Mouse (Mus musculus) retina, postnatal 1 day (tissue): Measurements from ENCODE around the gene Rptor.

Source experiments
- DNase-seq: peaks from one replicate; pipeline ENCODE4 v3.0.0-alpha.2; 2012

The Rptor gene

DNA sequence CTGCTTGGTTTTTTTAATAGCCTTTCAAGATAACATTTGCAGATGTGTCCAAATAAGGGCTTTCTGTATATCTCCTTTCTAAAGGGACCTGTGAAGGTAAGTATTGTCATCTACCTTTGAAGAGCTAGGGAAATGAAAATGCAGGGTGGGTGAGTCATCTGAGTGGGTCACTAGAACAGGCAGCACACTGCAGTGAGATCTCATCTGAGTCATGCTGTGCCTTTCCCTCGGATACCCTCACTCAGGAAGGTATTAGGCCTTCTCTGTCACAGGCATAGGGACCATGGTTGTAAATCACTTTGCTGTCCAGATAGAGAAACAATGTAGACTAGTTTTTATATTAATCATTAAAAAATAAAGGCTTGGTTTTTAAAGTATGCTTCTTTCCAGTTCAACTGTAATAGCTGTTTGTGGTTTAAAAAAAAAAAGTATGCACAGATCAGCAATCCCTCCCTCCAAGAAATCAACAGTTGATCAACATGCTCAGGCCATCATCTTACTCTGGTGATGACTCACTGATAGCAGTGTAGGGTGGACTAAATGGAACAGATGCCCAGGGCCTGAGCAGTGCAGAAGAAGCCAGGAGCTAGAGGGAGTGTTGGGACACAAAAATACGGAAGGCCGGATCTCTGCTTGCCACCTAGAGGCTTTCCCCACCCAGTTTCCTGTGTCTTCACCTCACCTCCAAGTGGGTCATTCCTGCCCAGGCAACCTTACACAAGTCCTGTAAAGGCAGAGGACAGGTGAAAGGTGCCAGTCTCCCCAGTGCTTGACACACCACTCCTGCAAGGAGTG, 186.4 kb downstream of the Rptor start:
- DNase-seq, result no peak

DNA sequence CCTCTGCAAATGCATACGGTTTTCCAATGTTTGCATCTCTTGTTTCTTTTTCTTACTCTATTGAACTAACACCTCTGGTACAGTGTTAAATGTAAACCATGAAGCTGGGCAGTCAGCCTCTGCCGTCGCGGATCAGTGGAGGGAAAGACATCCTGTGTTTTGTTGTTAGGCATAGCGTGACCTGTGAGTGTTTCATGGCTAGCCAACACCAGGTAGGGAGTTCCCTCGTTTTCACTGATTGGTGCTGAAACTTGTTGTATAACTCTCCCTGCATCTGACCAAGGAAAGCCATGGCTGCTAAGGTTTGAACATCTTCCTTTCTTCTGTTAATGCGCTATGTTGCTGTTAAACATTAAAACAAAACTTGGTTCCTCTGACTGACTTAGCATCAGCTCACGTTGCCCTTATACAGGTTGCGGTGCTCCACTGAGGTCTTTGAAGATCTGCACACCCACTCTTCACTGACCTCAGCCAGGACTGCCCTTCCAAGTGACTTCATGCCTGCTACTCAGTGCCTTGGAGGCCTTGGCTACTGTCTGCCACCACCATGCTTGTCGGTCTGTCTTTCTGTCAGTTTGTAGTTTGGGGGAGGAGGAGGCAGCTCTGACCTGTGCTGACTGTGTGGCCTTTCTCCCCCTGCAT, 189.3 kb downstream of the Rptor start:
- no peak for DNase-seq

DNA sequence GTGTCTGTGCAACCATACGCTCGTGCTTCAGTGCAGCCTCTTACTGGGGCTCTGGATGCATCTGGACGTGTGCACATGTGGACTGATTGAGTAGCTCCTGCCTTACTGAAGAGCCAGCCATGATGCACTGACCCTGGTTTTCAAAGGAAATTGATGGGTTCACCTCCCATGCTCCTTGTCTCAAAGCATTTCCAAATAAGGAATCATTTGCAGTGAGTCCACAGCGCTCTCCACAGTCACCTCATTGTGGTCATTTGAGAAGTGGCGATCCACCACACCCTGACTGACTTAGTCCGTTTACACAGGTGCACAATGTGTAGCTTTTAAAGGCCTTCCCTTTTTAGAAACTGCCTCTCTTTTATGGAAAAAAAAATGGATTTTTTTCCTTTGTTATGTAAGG, 190.7 kb downstream of the Rptor start:
- no peak for DNase-seq

DNA sequence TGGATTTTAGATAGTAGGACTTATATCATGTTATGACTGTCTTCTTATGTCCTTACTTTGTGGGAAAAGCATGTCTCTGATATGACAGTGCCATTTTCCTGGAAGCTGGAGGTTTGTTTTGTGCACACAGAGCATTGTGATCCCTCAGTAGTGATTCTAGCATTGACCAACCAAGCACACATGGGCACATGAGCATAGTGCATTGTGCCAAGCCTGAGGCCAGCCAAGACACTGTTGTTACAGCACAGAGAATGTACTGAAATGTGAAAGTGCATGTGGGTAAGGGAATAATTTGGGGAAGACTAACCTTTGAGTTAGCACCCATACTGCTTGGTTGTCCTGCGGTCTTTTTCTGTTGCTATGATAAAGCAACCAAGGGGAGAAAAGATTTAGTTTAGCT, 191.3 kb downstream of the Rptor start:
- DNase-seq, result no peak

DNA sequence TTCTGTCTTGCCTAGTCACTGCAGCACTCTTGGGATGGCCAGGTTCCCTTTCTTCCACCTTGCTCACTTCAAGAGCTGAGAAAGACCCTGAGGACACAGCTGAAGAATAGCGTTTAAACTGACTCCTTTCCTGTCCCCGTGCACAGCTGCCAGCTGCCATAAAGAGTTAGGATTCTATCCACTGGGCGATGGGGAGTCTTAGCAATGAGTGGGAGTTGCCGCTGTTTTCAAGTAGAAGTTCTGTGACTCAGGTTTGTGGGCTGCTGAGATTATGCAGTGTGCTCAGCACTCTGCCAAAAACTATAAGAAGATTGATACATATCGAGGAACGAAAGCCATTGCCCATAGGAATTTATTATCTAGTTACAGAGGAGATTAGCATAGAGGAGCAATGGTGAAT, 192.0 kb downstream of the Rptor start:
- peak; percentile 37 for DNase-seq

DNA sequence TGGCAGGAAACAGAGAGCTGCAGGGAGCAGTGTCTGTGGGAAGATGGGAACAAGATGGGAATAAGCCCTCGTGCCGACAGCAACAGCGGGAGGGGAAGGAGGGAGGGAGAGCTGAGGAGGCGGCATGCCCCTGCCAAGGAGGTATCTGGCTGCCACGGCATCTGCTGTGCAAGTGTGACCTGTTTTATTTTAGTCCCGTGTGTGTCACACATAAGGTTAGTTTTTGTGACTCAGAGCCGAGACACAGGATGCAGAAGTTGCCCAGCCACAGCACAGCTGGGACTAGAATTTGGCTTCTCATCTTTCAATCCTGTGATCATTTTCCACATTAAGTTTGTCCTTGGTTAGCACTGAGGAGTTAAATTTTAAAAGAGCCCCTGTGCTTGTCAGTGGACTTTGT, 193.7 kb downstream of the Rptor start:
- DNase-seq, result no peak

DNA sequence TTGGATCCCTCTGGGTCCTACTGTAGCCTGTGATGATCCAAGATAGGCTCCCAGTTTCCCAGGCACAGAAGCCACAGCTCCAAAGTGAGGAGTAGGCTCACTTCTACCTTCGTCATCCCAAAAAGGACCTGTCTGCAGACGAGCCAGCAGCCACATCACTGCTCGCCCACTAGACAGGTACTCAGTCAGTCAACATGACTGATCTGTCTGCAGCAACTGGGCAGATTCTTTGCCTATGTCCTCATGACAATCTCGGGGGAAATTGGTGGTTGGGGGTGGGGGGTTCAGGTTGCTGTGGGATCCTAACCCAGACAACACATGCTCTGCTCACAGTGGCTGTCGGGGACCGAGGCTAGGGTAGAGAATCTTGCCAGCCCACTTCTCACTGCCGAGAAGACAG, 194.1 kb downstream of the Rptor start:
- no peak for DNase-seq

DNA sequence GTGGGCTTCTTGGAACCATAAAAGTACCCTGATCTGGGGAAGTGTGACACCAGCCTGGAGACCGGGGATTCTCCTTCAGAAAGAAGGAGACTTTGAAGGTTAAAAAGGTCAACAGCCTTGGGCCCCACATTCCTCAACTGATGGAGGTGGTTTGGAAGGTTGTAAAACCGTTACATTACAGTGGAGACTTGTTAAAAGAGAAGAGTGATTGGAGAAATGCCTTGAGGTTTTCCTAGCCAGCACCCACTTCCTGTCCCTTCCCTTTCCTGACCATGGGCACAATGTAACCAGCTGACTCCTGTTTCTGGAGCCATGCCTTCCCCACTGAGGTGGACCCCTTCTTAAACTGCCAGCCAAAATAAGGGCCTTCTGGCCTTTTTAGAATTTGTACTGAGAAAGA, 196.8 kb downstream of the Rptor start:
- DNase-seq, result no peak

DNA sequence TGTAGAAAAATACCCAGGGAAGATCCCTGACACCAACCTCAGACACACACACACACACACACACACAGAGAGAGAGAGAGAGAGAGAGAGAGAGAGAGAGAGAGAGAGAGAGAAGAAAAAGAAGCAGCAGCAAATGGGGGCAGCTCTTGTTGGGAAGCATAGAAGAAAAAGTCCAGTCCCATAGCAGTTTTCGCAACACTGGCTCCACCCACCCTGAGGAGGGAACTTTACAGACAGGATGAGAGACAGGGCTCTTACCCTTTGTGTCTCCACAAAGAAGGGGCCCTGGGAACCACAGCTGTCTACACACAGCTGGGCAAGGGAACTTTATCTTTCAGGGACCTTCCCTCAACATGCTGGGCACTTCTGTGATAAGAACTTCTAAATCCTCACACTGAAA, 199.2 kb downstream of the Rptor start:
- DNase-seq, result no peak

DNA sequence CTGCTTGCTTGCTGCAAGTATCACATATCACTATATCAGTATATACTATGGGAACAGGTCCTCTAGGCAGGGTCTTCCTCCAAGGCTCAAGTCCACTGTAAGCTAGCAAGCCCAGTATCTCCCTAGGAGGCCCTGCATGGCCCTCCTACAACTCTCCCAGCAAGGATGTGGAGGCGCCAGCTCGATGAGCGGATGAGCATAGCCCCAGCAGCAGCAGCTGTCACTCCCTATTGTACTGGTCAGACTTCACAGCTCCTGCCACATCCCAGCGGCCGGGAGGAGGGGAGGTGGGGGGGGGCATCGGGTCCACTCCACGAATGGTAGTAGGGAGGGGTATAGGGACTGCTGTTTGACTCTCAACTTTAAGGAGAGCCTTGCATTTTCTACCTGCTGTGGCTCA, 200.2 kb downstream of the Rptor start:
- peak; percentile 47 for DNase-seq

DNA sequence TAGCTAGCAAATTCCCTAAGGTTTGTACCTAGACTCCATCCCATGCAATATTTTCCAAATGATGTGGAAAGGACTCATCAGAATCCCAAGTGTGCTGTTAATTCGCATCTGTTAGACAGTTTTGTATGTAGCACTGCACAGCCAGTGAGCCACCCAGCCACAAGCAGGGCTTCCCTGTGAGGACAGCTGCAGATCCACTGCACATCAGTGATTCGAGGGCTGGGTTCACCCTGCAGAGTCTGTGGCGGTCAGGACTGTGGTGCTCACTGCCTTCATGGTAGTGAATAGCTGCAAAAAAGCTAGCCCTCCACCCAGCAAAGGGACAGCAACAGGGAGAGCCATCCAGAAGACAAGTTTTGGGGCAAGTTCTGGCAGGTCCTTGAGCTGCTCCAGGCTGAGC, 201.7 kb downstream of the Rptor start:
- no peak for DNase-seq

DNA sequence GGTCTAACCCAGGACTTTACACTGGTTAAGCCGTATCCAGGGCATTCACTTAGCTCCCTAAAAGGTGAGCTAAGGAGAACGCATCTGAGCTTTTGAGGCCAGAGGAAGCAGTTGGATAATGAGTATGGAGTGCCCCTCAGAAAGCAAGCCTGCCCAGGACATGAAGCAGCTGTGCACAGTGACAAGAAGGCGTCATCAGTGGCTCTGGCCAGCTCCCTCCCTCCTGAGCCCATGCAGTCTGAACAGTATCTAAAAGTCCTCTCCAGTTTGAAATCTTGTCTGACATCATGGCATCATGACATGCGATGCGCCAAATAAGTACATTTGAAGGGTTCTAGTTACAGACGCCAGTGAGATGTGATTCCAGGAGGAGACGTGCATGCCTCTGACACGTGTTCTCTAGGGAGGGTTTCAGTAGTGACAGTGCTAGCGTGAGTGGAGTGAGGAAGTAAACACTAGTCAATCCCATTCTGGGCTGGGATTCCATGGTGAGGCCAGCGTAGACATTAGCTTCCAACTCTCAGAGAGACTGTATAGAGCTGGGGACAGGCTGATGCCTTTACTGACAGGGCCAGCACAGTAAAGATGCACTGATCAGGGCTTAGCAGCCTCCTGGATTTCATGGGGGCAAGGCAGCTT, 202.5 kb downstream of the Rptor start:
- no peak for DNase-seq

DNA sequence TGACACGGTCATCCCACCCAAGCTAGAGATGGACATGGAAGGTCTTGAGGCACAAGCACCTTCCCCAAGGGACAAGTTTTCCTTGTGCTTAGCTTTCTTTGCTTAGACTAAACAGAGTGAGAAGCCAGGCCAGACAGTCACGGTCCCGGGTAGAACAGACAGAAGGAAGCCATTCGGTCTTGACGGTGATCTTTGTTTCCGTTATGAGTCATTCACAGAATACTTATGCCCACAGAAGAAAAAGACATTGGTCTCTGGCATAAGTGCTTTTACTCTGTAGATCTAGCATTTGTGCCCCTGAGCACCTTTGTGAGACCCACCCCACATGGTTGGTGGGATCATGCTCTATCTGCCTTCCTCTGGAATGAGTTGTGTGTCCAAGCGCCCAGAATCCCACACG, 203.8 kb downstream of the Rptor start:
- no peak for DNase-seq

DNA sequence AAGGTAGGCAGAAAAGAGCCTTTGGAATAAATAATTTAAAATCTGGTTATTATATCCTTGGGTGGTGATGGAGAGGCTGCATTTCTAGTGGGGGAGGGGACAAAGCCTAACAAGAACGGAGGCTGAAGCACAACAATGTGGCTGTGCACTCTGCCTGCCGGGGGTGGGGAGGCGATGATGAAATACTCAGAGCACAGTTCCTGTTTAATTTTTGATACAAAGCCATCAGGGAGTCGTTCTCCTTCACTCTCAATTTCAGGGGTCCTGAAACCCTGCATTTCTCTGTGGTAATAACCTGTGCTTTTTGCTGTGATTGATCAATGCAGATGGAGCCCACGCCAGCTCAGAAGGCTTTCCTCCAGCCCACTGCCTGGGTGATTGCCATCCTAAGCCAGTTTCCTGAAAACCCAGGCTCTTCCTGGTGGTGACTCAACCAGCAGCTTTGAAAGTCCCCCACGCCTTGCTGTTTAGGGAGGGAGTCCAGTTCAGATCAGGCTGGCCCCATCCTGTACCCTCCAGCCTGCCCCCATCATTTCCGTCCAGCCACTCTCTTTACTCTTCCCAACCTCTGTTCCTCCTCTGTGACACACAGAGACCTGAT, 204.8 kb downstream of the Rptor start:
- DNase-seq, result peak; percentile 32

DNA sequence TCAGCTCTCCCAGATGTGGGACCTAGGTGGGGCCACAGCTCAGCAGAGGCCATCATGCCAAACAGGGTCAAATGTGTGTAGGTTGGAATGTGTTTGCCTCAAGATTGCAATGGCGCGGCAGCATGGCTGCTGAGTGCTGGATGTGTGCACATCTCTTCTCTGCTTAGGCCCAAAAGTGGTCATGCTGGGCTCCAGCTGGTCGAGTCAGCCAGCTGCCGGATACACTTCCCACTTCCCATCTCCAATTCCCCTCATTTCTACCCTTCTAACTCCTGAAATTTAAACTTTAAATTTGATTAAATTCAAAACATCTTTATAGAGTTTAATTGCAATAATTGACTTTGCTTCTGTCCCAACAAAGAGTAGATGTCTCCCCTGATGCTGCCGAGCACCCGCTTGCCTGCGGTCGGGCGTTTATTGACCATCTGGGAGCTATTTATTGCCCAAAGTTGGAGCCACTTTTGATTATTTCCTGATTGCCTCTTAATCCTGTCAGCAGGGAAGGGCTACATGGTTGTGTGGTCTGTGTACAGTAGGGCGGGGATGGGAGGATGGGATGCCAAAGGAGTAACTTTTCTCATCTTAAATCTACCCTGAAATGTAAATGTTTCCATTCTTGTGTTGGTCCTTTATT, 206.1 kb downstream of the Rptor start:
- DNase-seq, result no peak

DNA sequence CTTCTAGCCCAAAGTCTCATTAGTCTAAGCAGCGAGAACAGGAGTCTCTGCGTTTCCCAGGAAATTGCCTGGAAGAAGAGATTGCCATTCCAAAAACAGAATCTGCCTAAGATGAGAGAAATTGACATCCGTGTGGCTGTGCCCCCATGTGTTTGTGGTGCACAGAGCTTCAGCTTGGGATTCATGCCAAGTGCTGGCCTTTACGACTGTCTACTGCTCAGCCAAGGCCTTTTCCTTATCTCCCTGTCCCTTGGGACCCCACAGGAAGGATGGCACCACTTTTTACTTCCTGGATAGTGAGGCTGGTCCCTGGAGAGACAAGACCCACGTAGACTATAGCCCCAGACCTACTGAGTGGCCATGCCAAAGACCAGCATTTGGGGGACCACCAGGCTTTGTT, 206.6 kb downstream of the Rptor start:
- no peak for DNase-seq

DNA sequence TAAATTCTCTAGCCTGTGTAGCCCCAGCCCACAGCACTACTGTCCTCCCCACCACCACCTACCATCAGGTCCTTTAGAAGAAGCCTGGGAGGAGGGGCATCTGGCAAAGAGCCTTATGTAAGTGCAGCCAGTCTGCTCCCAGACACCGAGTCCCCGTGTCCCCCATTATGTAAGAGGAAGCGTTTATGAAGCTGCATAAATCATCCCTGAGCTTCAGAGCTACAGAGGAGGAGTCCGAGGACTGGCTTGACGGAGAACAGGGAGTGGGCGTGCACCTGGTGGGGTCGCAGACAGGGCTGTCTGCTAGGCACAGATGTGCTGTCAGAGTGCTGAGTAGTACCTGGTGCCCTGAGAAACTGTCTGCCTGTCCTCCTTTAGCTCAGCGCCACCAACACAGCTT, 208.3 kb downstream of the Rptor start:
- no peak for DNase-seq

DNA sequence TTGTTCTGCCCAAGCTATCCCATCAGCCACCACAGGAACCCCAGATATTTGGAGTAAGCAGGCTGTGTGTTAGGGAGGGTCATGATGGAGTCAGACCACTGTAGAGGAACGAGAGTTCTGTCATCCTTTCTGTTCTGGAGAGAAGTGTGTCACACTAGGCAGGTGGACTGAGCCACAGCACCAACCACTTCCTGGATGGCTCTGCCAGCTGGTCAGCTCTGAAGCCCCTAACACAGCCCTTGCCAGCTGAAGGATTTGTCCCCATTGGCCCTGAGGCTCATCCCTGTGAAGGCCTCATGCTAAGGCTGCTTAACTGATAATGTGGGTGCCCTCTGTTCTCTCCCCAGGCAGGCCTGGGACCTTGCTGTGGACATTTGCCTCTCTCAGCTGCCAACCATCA, 208.9 kb downstream of the Rptor start:
- DNase-seq, result no peak

DNA sequence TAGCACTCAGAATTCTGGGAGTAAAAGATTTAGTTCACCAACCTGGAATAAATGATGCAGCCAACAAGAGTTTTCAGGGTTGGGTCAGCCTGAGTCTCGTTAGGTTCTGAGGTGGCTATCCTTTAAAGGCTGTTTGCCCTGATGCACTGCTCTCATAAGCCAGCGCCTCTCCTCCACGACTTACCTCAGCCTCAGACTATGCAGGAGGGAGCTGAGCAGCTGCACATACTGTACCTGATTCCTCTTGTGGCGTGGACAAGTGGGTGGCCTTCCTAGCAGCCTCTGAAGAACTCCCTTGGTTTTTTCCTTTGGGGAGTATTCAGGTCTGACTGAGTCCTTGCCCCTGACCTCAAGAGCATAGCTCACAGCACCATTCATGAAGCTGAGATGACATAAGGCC, 209.4 kb downstream of the Rptor start:
- DNase-seq, result no peak

DNA sequence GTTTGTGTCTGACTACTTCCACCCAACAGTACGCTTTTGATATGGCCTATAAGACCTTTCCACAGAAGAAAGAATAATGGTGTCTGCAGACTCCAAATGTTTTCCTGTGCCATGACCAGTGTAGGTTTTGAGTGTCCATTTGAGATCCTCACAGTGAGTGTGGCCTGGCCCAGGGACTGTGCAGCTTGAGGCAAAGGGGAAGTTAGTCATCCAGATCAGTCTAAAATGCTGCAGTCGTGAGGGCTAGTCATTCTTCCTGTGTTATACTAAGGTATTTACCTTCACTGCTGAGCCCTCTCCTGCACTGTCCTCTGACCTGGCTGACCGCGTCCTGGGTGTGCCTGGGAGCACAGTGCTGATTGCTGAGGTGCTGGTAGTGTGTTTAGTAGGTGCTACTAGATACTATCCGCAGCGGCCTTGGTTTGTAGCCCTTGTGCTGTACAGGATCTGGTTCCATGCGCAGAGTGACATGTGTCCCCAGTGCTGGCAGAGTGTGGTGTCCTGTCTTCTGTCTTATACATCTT, 211.4 kb downstream of the Rptor start:
- no peak for DNase-seq

DNA sequence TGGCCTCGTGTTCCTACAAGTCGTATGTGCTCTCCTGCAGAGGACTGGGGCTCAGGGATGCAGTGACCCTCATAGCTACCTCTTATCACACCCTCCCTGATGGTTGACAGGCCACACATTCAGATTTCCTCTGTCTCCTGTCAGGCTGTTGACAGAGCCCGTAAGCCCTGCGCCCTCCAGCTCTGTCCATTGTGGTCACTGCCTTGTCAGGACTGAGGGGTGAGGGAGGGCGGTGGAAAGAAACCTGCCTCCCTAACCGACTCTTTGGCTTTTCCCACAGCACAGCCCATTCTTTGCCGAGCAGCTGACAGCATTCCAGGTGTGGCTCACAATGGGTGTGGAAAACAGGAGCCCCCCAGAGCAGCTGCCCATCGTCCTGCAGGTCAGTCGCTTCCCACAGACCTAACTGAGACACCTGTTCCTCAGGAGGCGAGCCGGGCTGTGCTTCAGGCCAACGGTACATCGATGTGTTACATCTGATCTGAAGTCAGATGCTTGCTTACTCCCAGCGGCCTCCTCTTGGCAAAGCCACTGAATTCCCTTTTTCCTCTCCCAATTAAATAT, 214.2 kb downstream of the Rptor start:
- peak; percentile 41 for DNase-seq

DNA sequence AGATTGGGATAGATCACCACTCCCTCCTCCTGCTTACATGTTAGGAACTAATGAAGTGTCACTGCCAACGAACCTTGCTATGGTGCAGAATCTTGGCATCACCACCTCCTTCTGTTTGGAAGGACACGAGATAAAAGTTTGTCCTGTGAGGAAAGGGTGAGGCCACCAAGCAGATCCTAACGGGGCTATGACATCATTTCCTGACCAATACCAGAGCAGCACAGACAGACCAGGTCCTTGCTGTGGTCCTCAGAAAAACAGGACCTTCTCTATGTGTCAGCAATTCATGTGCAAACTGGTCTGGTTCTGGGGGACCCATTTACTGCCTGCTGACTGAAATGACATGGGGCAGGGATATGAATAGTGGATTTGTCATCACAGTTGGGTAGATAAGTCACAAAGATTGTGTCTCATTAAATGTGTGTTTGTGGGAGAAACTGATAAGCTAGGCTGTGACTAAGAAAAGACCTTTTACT, 214.7 kb downstream of the Rptor start:
- DNase-seq, result peak; percentile 71

DNA sequence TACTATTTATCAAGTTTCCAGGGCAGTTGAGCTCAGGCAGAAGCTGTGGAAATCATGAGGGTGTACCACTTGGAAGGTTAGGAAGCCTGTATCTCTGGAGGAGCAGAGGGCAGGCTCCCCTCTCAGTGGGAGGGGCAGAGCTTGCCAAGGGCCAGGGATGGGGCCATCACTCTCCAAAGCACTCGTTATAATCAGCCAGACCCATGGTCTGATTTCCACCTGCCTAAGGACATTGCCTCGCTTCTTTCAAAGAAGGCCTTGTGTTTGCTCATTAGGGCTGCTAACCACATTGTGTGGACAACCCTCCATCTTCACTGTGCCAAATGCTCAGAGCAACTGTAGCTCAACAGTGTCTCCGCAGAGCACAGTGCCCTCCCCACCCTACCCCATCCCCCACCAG, 215.2 kb downstream of the Rptor start:
- DNase-seq, result peak; percentile 96
